Mouse (Mus musculus) kidney, embryonic 15.5 days (tissue): ENCODE data around the gene Ccdc153. TPM values are rescaled to one million over a fixed set of nuclear protein-coding genes. Genes with fewer than 3 reads are reported as not detected.
A peak's percentile ranks its signal among the peaks of the same experiment; 100 is the strongest.

Source experiments
- ATAC-seq: fragments of 200-750 bp; cut with Nextera tagmentation; replicated peaks from 2 replicates; pipeline ENCODE4 v1.8.0; 2017; ENCODE audit warnings: moderate TSS enrichment; ENCODE audit not compliant: low FRiP score
- H3K27ac ChIP-seq: fragments of 300-500 bp; sonication (generic); 2 replicates; pipeline ENCODE4 v1.5.1; 2015; ENCODE audit warnings: mild to moderate bottlenecking, inconsistent platforms
- H3K27me3 ChIP-seq: fragments of 300-500 bp; sonication (generic); 2 replicates; pipeline ENCODE4 v1.6.1; 2015; ENCODE audit warnings: inconsistent platforms
- H3K36me3 ChIP-seq: fragments of 300-500 bp; sonication (generic); 2 replicates; pipeline ENCODE4 v1.6.1; 2015; ENCODE audit warnings: inconsistent platforms
- H3K4me1 ChIP-seq: fragments of 300-500 bp; sonication (generic); 2 replicates; pipeline ENCODE4 v1.6.1; 2015; ENCODE audit warnings: inconsistent platforms
- H3K4me2 ChIP-seq: fragments of 300-500 bp; sonication (generic); 2 replicates; pipeline ENCODE4 v1.6.1; 2015; ENCODE audit warnings: moderate library complexity, mild to moderate bottlenecking, inconsistent platforms
- H3K4me3 ChIP-seq: fragments of 300-500 bp; sonication (generic); replicated peaks from 2 replicates; pipeline ENCODE4 v1.5.1; 2015; ENCODE audit warnings: mild to moderate bottlenecking, inconsistent platforms
- H3K9ac ChIP-seq: fragments of 300-500 bp; sonication (generic); 2 replicates; pipeline ENCODE4 v1.6.1; 2015; ENCODE audit warnings: mild to moderate bottlenecking, inconsistent platforms
- H3K9me3 ChIP-seq: fragments of 300-500 bp; sonication (generic); replicated peaks from 2 replicates; pipeline ENCODE4 v1.6.1; 2016; ENCODE audit warnings: inconsistent platforms
- WGBS: fragments of 180-500 bp; shearing (Covaris S2); methylation state at CpG from one replicate; pipeline ENCODE4 v1.1.7; 2015; ENCODE audit warnings: mixed read lengths; 5-methylcytosine and 5-hydroxymethylcytosine counted together
- polyA plus RNA-seq: library from polyadenylated mRNA; unstranded; fragments of >200 nt; fragmentation: Nextera tagmentation; extraction: Ambion mirVana; gene quantifications from 2 replicates; pipeline ENCODE4 v1.2.1, GENCODE M21; 2015

Gene Ccdc153
- polyA plus RNA-seq, 1 experiment from 2014 or later: not detected

DNA sequence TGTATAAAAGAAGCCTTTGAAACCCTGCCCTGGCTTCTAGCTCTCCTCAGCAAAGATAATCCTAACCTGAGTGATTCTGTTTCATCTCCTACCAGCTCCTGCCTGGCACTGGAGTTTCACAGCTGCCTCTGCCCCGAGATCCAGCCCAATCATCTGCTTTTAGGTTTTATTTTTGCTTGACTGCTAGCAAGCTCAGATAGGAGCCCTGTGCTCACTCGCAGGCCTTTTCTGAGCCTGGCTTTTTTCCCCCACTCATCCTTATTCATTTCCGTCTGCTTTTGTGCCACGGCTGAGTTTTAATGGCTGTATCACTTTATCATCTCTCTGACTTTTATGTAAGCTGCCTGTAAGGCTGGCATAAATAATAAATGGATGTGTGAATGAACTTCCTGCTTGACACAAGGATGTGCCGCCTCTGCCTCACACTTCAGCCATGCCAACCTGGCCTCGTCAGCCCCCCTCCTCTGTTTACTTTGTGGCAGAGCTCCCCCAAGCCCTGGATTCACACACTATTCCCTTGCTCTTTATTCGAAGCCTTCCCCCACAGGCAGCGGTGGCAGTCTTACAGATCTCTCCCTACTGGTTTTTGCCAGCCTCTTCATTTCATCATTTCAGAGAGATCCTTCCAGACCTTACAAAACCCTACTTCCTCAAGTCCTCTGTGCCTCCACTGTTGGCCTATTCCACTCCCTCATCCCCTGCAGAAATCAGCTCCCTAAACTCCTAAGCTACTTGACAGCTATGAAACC lies 26.2 kb downstream of the Ccdc153 start:
- peak overlapping the region; percentile 89 for H3K4me2 ChIP-seq
- no peak overlapping the region for H3K9ac ChIP-seq
- H3K36me3 ChIP-seq: 0 out of 2 replicates have a peak, but pooled peaks cover 2% of the 10 kb centered on the region
- ATAC-seq: no peak
- H3K27ac ChIP-seq: 0 out of 2 replicates have a peak overlapping the region, but pooled peaks have one; percentile 4
- no peaks in the 10 kb centered on the region for H3K9me3 ChIP-seq
- H3K27me3 ChIP-seq: no peaks in the 10 kb centered on the region
- WGBS: 62% methylated on average over 8 of the region's 8 CpGs
- peaks cover 15% of the 10 kb centered on the region for H3K4me1 ChIP-seq
- no peak overlapping the region; the same call in 1 of the 2 replicates for H3K4me3 ChIP-seq

- Histone ChIP-seq H3K9ac (peak overlapping the region; percentile 85), H3K4me1 (peaks cover 15% of the 10 kb centered on the region), H3K4me2 (peak overlapping the region; percentile 89), H3K36me3 (0 out of 2 replicates have a peak, but pooled peaks cover 2% of the 10 kb centered on the region), H3K27ac (peak overlapping the region; percentile 82), H3K27me3 (no peaks in the 10 kb centered on the region), H3K9me3 (no peaks in the 10 kb centered on the region), H3K4me3 (peak overlapping the region; percentile 56)
- WGBS: 10% methylated on average over 23 of the region's 23 CpGs
- ATAC-seq: no peak
These were observed 27.0 kb downstream of the Ccdc153 start for GRCm38 (mm10) chr9:44267319-44268026.

DNA sequence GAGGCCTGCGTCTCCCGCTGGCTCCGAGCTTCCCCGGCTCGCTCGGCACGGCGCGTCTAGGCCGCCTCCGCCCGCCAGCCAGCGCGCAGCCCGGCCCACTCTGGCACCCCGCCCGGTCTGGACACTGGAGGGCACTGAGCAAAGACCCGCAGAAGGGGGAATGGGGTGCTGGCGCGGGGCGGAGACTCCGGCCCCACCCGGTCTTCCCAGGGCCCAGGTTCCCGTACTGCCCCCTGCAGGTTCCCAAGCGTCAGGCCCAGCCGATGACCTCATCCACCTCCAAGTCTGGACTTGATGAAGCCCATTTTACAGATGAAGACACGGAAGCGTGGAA lies 27.5 kb downstream of the Ccdc153 start:
- no peaks in the 10 kb centered on the region for H3K27me3 ChIP-seq
- no peaks in the 10 kb centered on the region for H3K9me3 ChIP-seq
- peak overlapping the region; percentile 89 for H3K4me2 ChIP-seq
- WGBS: 5% methylated on average over 28 of the region's 28 CpGs
- peak overlapping the region; percentile 85 for H3K9ac ChIP-seq
- H3K4me3 ChIP-seq: peak overlapping the region; percentile 56
- peak; percentile 86 for ATAC-seq
- H3K4me1 ChIP-seq: peaks cover 15% of the 10 kb centered on the region
- peak overlapping the region; percentile 82 for H3K27ac ChIP-seq
- H3K36me3 ChIP-seq: no peaks in the 10 kb centered on the region

- H3K9me3 ChIP-seq: no peaks in the 10 kb centered on the region
- H3K9ac ChIP-seq: peak within 1 kb of the TSS; percentile 85
- no peaks in the 10 kb centered on the region for H3K27me3 ChIP-seq
- peak within 1 kb of the TSS; percentile 56 for H3K4me3 ChIP-seq
- H3K27ac ChIP-seq: peak within 1 kb of the TSS; percentile 82
- peak within 1 kb of the TSS; percentile 89 for H3K4me2 ChIP-seq
- no peaks in the 10 kb centered on the region for H3K36me3 ChIP-seq
- no peak; the same call in 1 of the 2 replicates for ATAC-seq
- 78% methylated on average over 6 of the region's 6 CpGs for WGBS
- H3K4me1 ChIP-seq: peaks cover 15% of the 10 kb centered on the region
These were observed 28.0 kb downstream of the Ccdc153 start, which contains the start of gene Nlrx1 for GRCm38 (mm10) chr9:44268432-44268831. Nlrx1 (minus strand) TSS chr9:44268599.

GRCm38 (mm10) chr9:44269077-44269476 lies 28.6 kb downstream of the Ccdc153 start:
- WGBS: 77% methylated on average over 3 of the region's 3 CpGs

GRCm38 (mm10) chr9:44269973-44270372 lies 29.5 kb downstream of the Ccdc153 start:
- H3K36me3 ChIP-seq: no peaks in the 10 kb centered on the region
- H3K9ac ChIP-seq: no peak overlapping the region
- 81% methylated on average over 4 of the region's 4 CpGs for WGBS
- H3K27ac ChIP-seq: no peak overlapping the region
- H3K4me3 ChIP-seq: no peak overlapping the region
- H3K4me2 ChIP-seq: no peak overlapping the region
- H3K27me3 ChIP-seq: no peaks in the 10 kb centered on the region
- peaks cover 15% of the 10 kb centered on the region for H3K4me1 ChIP-seq
- no peaks in the 10 kb centered on the region for H3K9me3 ChIP-seq
- ATAC-seq: no peak

More at GRCm38 (mm10) chr9:44269077-44269476, 28.6 kb downstream of the Ccdc153 start:
- no peaks in the 10 kb centered on the region for H3K27me3 ChIP-seq
- no peaks in the 10 kb centered on the region for H3K36me3 ChIP-seq
- H3K4me2 ChIP-seq: no peak overlapping the region
- ATAC-seq: no peak
- peaks cover 15% of the 10 kb centered on the region for H3K4me1 ChIP-seq
- H3K27ac ChIP-seq: no peak overlapping the region
- no peak overlapping the region for H3K9ac ChIP-seq
- H3K4me3 ChIP-seq: no peak overlapping the region
- H3K9me3 ChIP-seq: no peaks in the 10 kb centered on the region

GRCm38 (mm10) chr9:44283183-44283582 lies 42.7 kb downstream of the Ccdc153 start:
- H3K4me3 ChIP-seq: no peak overlapping the region
- 58% methylated on average over 5 of the region's 5 CpGs for WGBS

GRCm38 (mm10) chr9:44286256-44286850 lies 45.9 kb downstream of the Ccdc153 start:
- Histone ChIP-seq H3K27me3 (peaks cover 34% of the 10 kb centered on the region), H3K36me3 (peaks cover 15% of the 10 kb centered on the region), H3K4me2 (no peak overlapping the region), H3K9ac (no peak overlapping the region), H3K27ac (no peak overlapping the region), H3K4me1 (peaks cover 24% of the 10 kb centered on the region), H3K4me3 (no peak overlapping the region), H3K9me3 (no peaks in the 10 kb centered on the region)
- no peak for ATAC-seq
- 3% methylated on average over 6 of the region's 6 CpGs for WGBS

More at GRCm38 (mm10) chr9:44283183-44283582, 42.7 kb downstream of the Ccdc153 start:
- H3K27me3 ChIP-seq: peaks cover 22% of the 10 kb centered on the region
- ATAC-seq: no peak
- no peak overlapping the region for H3K4me2 ChIP-seq
- peaks cover 14% of the 10 kb centered on the region for H3K4me1 ChIP-seq
- no peak overlapping the region for H3K9ac ChIP-seq
- H3K36me3 ChIP-seq: no peaks in the 10 kb centered on the region
- no peak overlapping the region for H3K27ac ChIP-seq
- H3K9me3 ChIP-seq: no peaks in the 10 kb centered on the region

- 15% methylated on average over 11 of the region's 11 CpGs for WGBS
These were observed 46.5 kb downstream of the Ccdc153 start for GRCm38 (mm10) chr9:44287003-44287400.

GRCm38 (mm10) chr9:44287401-44288075 lies 47.1 kb downstream of the Ccdc153 start:
- Histone ChIP-seq H3K36me3 (peaks cover 27% of the 10 kb centered on the region), H3K9ac (peak overlapping the region; percentile 56), H3K4me2 (peak overlapping the region; percentile 95), H3K9me3 (no peaks in the 10 kb centered on the region), H3K27ac (no peak overlapping the region), H3K4me3 (peak overlapping the region; percentile 64), H3K27me3 (peaks cover 34% of the 10 kb centered on the region), H3K4me1 (peaks cover 24% of the 10 kb centered on the region)
- ATAC-seq: peak; percentile 65
- under 1% methylated on average over 47 of the region's 47 CpGs for WGBS

More at GRCm38 (mm10) chr9:44287003-44287400, 46.5 kb downstream of the Ccdc153 start:
- H3K27ac ChIP-seq: no peak overlapping the region
- peak; percentile 10; the same call in 1 of the 2 replicates for ATAC-seq
- peaks cover 24% of the 10 kb centered on the region for H3K4me1 ChIP-seq
- H3K27me3 ChIP-seq: peaks cover 34% of the 10 kb centered on the region
- no peaks in the 10 kb centered on the region for H3K9me3 ChIP-seq
- H3K4me2 ChIP-seq: peak overlapping the region; percentile 95
- peak overlapping the region; percentile 64 for H3K4me3 ChIP-seq
- H3K9ac ChIP-seq: peak overlapping the region; percentile 56
- H3K36me3 ChIP-seq: peaks cover 21% of the 10 kb centered on the region

DNA sequence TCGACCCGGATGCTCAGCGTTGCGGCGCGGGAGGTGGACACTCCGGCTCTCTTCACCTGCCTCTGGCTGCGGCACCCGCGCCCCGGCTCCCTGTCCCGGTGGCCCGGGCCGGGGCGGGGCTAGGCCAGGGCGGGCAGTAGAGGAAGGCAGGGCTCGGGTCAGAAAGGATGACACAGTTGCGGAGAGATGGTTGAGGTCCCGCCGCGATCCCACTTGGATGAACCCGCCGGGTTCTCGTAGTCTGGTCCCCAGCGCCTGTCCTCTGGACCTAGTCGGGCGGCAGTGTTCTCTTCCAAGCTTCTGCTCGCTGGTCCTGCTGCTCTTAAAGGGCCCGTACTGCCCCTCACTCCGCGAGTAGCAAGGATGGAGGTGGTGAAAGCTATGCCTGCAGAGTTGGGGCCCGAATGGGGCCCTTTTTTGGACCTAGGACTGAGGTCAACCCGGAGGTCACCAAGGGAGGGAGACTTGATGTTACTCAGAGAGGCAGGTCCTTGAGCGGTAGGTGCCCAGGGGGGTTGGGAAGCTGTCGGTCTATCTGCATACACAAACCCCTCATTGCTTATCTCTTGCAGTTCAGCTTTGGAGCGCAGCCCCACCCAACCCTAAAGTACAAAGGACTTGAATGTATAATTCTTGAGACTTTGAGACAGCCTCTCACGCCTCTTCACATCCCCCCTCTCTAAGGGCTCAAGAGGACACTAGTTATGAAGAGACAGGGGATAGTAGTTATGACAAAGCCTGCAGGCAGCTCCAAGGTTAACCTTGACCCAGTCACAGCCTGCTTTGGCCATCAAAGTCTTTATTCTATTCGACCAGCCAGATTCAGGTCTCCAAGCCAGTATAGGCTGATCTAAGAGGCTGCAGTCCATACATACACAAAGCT lies 47.8 kb downstream of the Ccdc153 start, which contains the start of gene Abcg4:
Gene Abcg4 (minus strand): TSS at position 540 of the 883 bp plus-strand sequence.
- peaks cover 34% of the 10 kb centered on the region for H3K36me3 ChIP-seq
- 1% methylated on average over 38 of the region's 38 CpGs for WGBS
- peak within 1 kb of the TSS; percentile 56 for H3K9ac ChIP-seq
- peaks cover 24% of the 10 kb centered on the region for H3K4me1 ChIP-seq
- ATAC-seq: peak; percentile 75
- H3K27ac ChIP-seq: no peak within 1 kb of the TSS
- peaks cover 34% of the 10 kb centered on the region for H3K27me3 ChIP-seq
- H3K4me2 ChIP-seq: peak within 1 kb of the TSS; percentile 95
- H3K4me3 ChIP-seq: peak within 1 kb of the TSS; percentile 64
- H3K9me3 ChIP-seq: no peaks in the 10 kb centered on the region
